Mouse (Mus musculus): ENCODE measurements around the gene Cenpt. TPM values are rescaled to one million over a fixed set of nuclear protein-coding genes. Genes with fewer than 3 reads are reported as not detected.

Gene Cenpt
- 25.1 and 28.2 TPM in 2 replicates for polyA plus RNA-seq (2015; fragmentation: Nextera tagmentation; extraction: Ambion mirVana)

GRCm38 (mm10) chr8:105853178-105853577 lies at the start of gene Cenpt:
Gene Cenpt, minus strand, starts transcription at chr8:105853278.
- DNase-seq (ENCODE audit: low spot score) = no peak

- DNase-seq (ENCODE audit: low spot score) = peak; percentile 33
These were observed 48.0 kb upstream of the Cenpt start for GRCm38 (mm10) chr8:105900941-105901616.

- DNase-seq (ENCODE audit: low spot score) = peak; percentile 95
These were observed 47.3 kb upstream of the Cenpt start, which contains the start of gene Pskh1 for GRCm38 (mm10) chr8:105900180-105900940. Gene Pskh1, plus strand, starts transcription at chr8:105900441.

GRCm38 (mm10) chr8:105897801-105898480 lies 44.9 kb upstream of the Cenpt start:
- no peak for DNase-seq (ENCODE audit: low spot score)

- peak; percentile 31 for DNase-seq (ENCODE audit: low spot score)
These were observed 40.3 kb upstream of the Cenpt start, which contains the start of gene Nrn1l for GRCm38 (mm10) chr8:105893339-105893738. Gene Nrn1l, plus strand, starts transcription at chr8:105893567.

GRCm38 (mm10) chr8:105892432-105892831 lies 39.4 kb upstream of the Cenpt start:
- peak; percentile 27 for DNase-seq (ENCODE audit: low spot score)

- DNase-seq (ENCODE audit: low spot score) = no peak
These were observed 37.8 kb upstream of the Cenpt start for GRCm38 (mm10) chr8:105890870-105891269.

- DNase-seq (ENCODE audit: low spot score) = no peak
These were observed 36.8 kb upstream of the Cenpt start for GRCm38 (mm10) chr8:105889756-105890465.

- DNase-seq (ENCODE audit: low spot score) = peak; percentile 86
These were observed 27.9 kb upstream of the Cenpt start, which contains the start of gene Edc4 for GRCm38 (mm10) chr8:105880754-105881520. Gene Edc4, plus strand, starts transcription at chr8:105880881.

- DNase-seq (ENCODE audit: low spot score) = no peak
These were observed 21.2 kb upstream of the Cenpt start for GRCm38 (mm10) chr8:105874301-105874700.

- peak; percentile 8 for DNase-seq (ENCODE audit: low spot score)
These were observed 13.4 kb upstream of the Cenpt start for GRCm38 (mm10) chr8:105866364-105867029.

- DNase-seq (ENCODE audit: low spot score) = no peak
These were observed 8.9 kb upstream of the Cenpt start for GRCm38 (mm10) chr8:105861951-105862350.

- DNase-seq (ENCODE audit: low spot score) = peak; percentile 96
These were observed 7.3 kb upstream of the Cenpt start, which contains the start of gene Nutf2 for GRCm38 (mm10) chr8:105860143-105860981. Gene Nutf2, plus strand, starts transcription at chr8:105860580.

- no peak for DNase-seq (ENCODE audit: low spot score)
These were observed 6.2 kb upstream of the Cenpt start for GRCm38 (mm10) chr8:105859314-105859713.

GRCm38 (mm10) chr8:105858495-105858894 lies 5.4 kb upstream of the Cenpt start:
- no peak for DNase-seq (ENCODE audit: low spot score)

- DNase-seq (ENCODE audit: low spot score) = peak; percentile 9
These were observed 3.2 kb upstream of the Cenpt start for GRCm38 (mm10) chr8:105856168-105856835.

GRCm38 (mm10) chr8:105855248-105856167 lies 2.4 kb upstream of the Cenpt start:
- peak; percentile 29 for DNase-seq (ENCODE audit: low spot score)

Data from thymus, postnatal 0 days (tissue).